Mouse (Mus musculus) neural tube, embryonic 14.5 days (tissue): ENCODE data around the gene Hspb2. TPM values are rescaled to one million over a fixed set of nuclear protein-coding genes. Genes with fewer than 3 reads are reported as not detected.

Experiments used
- ATAC-seq: fragments of 200-750 bp; cut with Nextera tagmentation; 2 replicates; pipeline ENCODE4 v1.8.0; 2017; ENCODE audit warnings: low read depth, mild to moderate bottlenecking, moderate TSS enrichment, moderate library complexity
- H3K27ac ChIP-seq: fragments of 300-500 bp; sonication (generic); 2 replicates; pipeline ENCODE4 v1.5.1; 2014; ENCODE audit warnings: low read depth, mild to moderate bottlenecking, control low read depth, low read length, moderate library complexity, mixed read lengths
- H3K27me3 ChIP-seq: fragments of 300-500 bp; sonication (generic); 2 replicates; pipeline ENCODE4 v1.6.1; 2014; ENCODE audit warnings: low read length; ENCODE audit not compliant: control insufficient read depth, insufficient read depth
- H3K36me3 ChIP-seq: fragments of 300-500 bp; sonication (generic); 2 replicates; pipeline ENCODE4 v1.6.1; 2014; ENCODE audit warnings: low read length, mixed read lengths; ENCODE audit not compliant: control insufficient read depth, insufficient read depth
- H3K4me1 ChIP-seq: fragments of 300-500 bp; sonication (generic); 2 replicates; pipeline ENCODE4 v1.6.1; 2014; ENCODE audit warnings: low read length; ENCODE audit not compliant: control insufficient read depth, insufficient read depth
- H3K4me2 ChIP-seq: fragments of 300-500 bp; sonication (generic); 2 replicates; pipeline ENCODE4 v1.6.1; 2014; ENCODE audit warnings: mild to moderate bottlenecking, low read depth, low read length, control low read depth
- H3K4me3 ChIP-seq: fragments of 300-500 bp; sonication (generic); 2 replicates; pipeline ENCODE4 v1.5.1; 2014; ENCODE audit warnings: low read depth, low read length, control low read depth, mixed read lengths
- H3K9ac ChIP-seq: fragments of 300-500 bp; sonication (generic); replicated peaks from 2 replicates; pipeline ENCODE4 v1.6.1; 2014; ENCODE audit warnings: low read depth, mild to moderate bottlenecking, control low read depth, low read length, mixed read lengths
- H3K9me3 ChIP-seq: fragments of 300-500 bp; sonication (generic); 2 replicates; pipeline ENCODE4 v1.6.1; 2016; ENCODE audit warnings: low read length; ENCODE audit not compliant: control insufficient read depth
- WGBS: fragments of 180-500 bp; shearing (Covaris S2); extraction: QIAGEN DNeasy Blood & Tissue Kit; methylation state at CpG from one replicate; pipeline ENCODE4 v1.1.7; 2014; 5-methylcytosine and 5-hydroxymethylcytosine counted together
- polyA plus RNA-seq: library from polyadenylated mRNA; unstranded; fragments of >200 nt; fragmentation: Nextera tagmentation; extraction: Ambion mirVana; gene quantifications from 2 replicates; pipeline ENCODE4 v1.2.1, GENCODE M21; 2014

Gene Hspb2
- polyA plus RNA-seq, 1 experiment from 2014 or later = not detected

GRCm38 (mm10) chr9:50725921-50726590 lies 26.1 kb downstream of the Hspb2 start:
- no peak for ATAC-seq
- Histone ChIP-seq H3K4me1 (peaks cover 25% of the 10 kb centered on the region; the same call in 1 of the 2 replicates), H3K36me3 (no peaks in the 10 kb centered on the region), H3K9me3 (no peaks in the 10 kb centered on the region), H3K27ac (peak overlapping the region; percentile 74), H3K27me3 (no peaks in the 10 kb centered on the region), H3K4me3 (peak overlapping the region; percentile 59), H3K4me2 (peak overlapping the region; percentile 74), H3K9ac (peak overlapping the region; percentile 74)
- 32% methylated on average over 8 of the region's 8 CpGs for WGBS

GRCm38 (mm10) chr9:50724661-50725330 lies 27.4 kb downstream of the Hspb2 start:
- Histone ChIP-seq H3K4me3 (no peak overlapping the region), H3K27me3 (no peaks in the 10 kb centered on the region), H3K9ac (no peak overlapping the region; the same call in 1 of the 2 replicates), H3K27ac (peak overlapping the region; percentile 3; the same call in 1 of the 2 replicates), H3K4me1 (peaks cover 26% of the 10 kb centered on the region; the same call in 1 of the 2 replicates), H3K4me2 (peak overlapping the region; percentile 74; the same call in 1 of the 2 replicates), H3K9me3 (no peaks in the 10 kb centered on the region), H3K36me3 (no peaks in the 10 kb centered on the region)
- WGBS = 29% methylated on average over 3 of the region's 3 CpGs
- no peak for ATAC-seq

- Histone ChIP-seq H3K27ac (peak overlapping the region; percentile 66; the same call in 1 of the 2 replicates), H3K36me3 (no peaks in the 10 kb centered on the region), H3K27me3 (no peaks in the 10 kb centered on the region), H3K4me2 (peak overlapping the region; percentile 74), H3K9ac (0 out of 2 replicates have a peak overlapping the region, but pooled peaks have one; percentile 17), H3K9me3 (no peaks in the 10 kb centered on the region), H3K4me3 (no peak overlapping the region), H3K4me1 (peaks cover 26% of the 10 kb centered on the region; the same call in 1 of the 2 replicates)
- ATAC-seq = no peak
- 83% methylated on average over 2 of the region's 2 CpGs for WGBS
Measured at GRCm38 (mm10) chr9:50724147-50724546, 28.0 kb downstream of the Hspb2 start.

GRCm38 (mm10) chr9:50723406-50723805 lies 28.7 kb downstream of the Hspb2 start:
- Histone ChIP-seq H3K9me3 (no peaks in the 10 kb centered on the region), H3K4me1 (peaks cover 26% of the 10 kb centered on the region; the same call in 1 of the 2 replicates), H3K4me3 (no peak overlapping the region), H3K27ac (peak overlapping the region; percentile 52), H3K9ac (no peak overlapping the region), H3K36me3 (no peaks in the 10 kb centered on the region), H3K27me3 (no peaks in the 10 kb centered on the region), H3K4me2 (peak overlapping the region; percentile 26; the same call in 1 of the 2 replicates)
- WGBS = 31% methylated on average over 7 of the region's 7 CpGs
- ATAC-seq = no peak

GRCm38 (mm10) chr9:50722451-50722911 lies 29.7 kb downstream of the Hspb2 start:
- Histone ChIP-seq H3K9me3 (no peaks in the 10 kb centered on the region), H3K4me2 (no peak overlapping the region; the same call in 1 of the 2 replicates), H3K4me1 (peaks cover 26% of the 10 kb centered on the region; the same call in 1 of the 2 replicates), H3K36me3 (no peaks in the 10 kb centered on the region), H3K27me3 (no peaks in the 10 kb centered on the region), H3K9ac (no peak overlapping the region), H3K27ac (peak overlapping the region; percentile 52; the same call in 1 of the 2 replicates), H3K4me3 (no peak overlapping the region)
- ATAC-seq = peak; percentile 39; the same call in 1 of the 2 replicates
- 26% methylated on average over 8 of the region's 8 CpGs for WGBS

- no peak overlapping the region for H3K4me2 ChIP-seq
- no peaks in the 10 kb centered on the region for H3K9me3 ChIP-seq
- H3K27ac ChIP-seq = no peak overlapping the region
- ATAC-seq = no peak
- WGBS = 27% methylated on average over 12 of the region's 12 CpGs
- no peaks in the 10 kb centered on the region for H3K27me3 ChIP-seq
- no peaks in the 10 kb centered on the region for H3K36me3 ChIP-seq
- peaks cover 24% of the 10 kb centered on the region; the same call in 1 of the 2 replicates for H3K4me1 ChIP-seq
- H3K4me3 ChIP-seq = no peak overlapping the region
- no peak overlapping the region for H3K9ac ChIP-seq
Measured at GRCm38 (mm10) chr9:50721061-50721460, 31.1 kb downstream of the Hspb2 start.

- no peak overlapping the region for H3K4me3 ChIP-seq
- no peak overlapping the region for H3K4me2 ChIP-seq
- H3K36me3 ChIP-seq = no peaks in the 10 kb centered on the region
- H3K9ac ChIP-seq = no peak overlapping the region
- 86% methylated on average over 4 of the region's 4 CpGs for WGBS
- peaks cover 6% of the 10 kb centered on the region; the same call in 1 of the 2 replicates for H3K4me1 ChIP-seq
- no peak overlapping the region for H3K27ac ChIP-seq
- ATAC-seq = no peak
- no peaks in the 10 kb centered on the region for H3K27me3 ChIP-seq
- no peaks in the 10 kb centered on the region for H3K9me3 ChIP-seq
Measured at GRCm38 (mm10) chr9:50718878-50719277, 33.3 kb downstream of the Hspb2 start.

- H3K4me3 ChIP-seq = no peak overlapping the region
- WGBS = 60% methylated on average over 4 of the region's 4 CpGs
Measured at GRCm38 (mm10) chr9:50714188-50714587, 38.0 kb downstream of the Hspb2 start.

GRCm38 (mm10) chr9:50711337-50711736 lies 40.8 kb downstream of the Hspb2 start:
- ATAC-seq = no peak
- H3K9ac ChIP-seq = no peak overlapping the region
- no peaks in the 10 kb centered on the region for H3K4me1 ChIP-seq
- WGBS = 91% methylated on average over 4 of the region's 4 CpGs
- no peak overlapping the region for H3K4me2 ChIP-seq
- no peak overlapping the region for H3K4me3 ChIP-seq
- no peaks in the 10 kb centered on the region for H3K9me3 ChIP-seq
- H3K27ac ChIP-seq = no peak overlapping the region
- no peaks in the 10 kb centered on the region for H3K27me3 ChIP-seq
- 0 out of 2 replicates have a peak, but pooled peaks cover 9% of the 10 kb centered on the region for H3K36me3 ChIP-seq

More at GRCm38 (mm10) chr9:50714188-50714587, 38.0 kb downstream of the Hspb2 start:
- 0 out of 2 replicates have a peak, but pooled peaks cover 6% of the 10 kb centered on the region for H3K36me3 ChIP-seq
- no peaks in the 10 kb centered on the region for H3K9me3 ChIP-seq
- H3K27me3 ChIP-seq = no peaks in the 10 kb centered on the region
- ATAC-seq = no peak
- H3K9ac ChIP-seq = no peak overlapping the region
- no peaks in the 10 kb centered on the region for H3K4me1 ChIP-seq
- no peak overlapping the region for H3K27ac ChIP-seq
- H3K4me2 ChIP-seq = no peak overlapping the region
